Mouse (Mus musculus) hindbrain, embryonic 10.5 days (tissue): ENCODE results near the gene Clcn1. TPM values are rescaled to one million over a fixed set of nuclear protein-coding genes. Genes with fewer than 3 reads are reported as not detected.

ENCODE experiments used
- DNase-seq: peaks from one replicate; pipeline ENCODE4 v3.0.0-alpha.2; 2017; ENCODE audit warnings: low spot score
- H3K27ac ChIP-seq: fragments of 300-500 bp; sonication (generic); 2 replicates; pipeline ENCODE4 v1.5.1; 2016; ENCODE audit warnings: mild to moderate bottlenecking, moderate library complexity
- H3K27me3 ChIP-seq: fragments of 300-500 bp; sonication (generic); 2 replicates; pipeline ENCODE4 v1.6.1; 2016; ENCODE audit warnings: mild to moderate bottlenecking; ENCODE audit not compliant: poor library complexity, insufficient read depth, severe bottlenecking
- H3K36me3 ChIP-seq: fragments of 300-500 bp; sonication (generic); 2 replicates; pipeline ENCODE4 v1.6.1; 2016; ENCODE audit warnings: mild to moderate bottlenecking, moderate library complexity
- H3K4me1 ChIP-seq: fragments of 300-500 bp; sonication (generic); replicated peaks from 2 replicates; pipeline ENCODE4 v1.6.1; 2016; ENCODE audit warnings: mild to moderate bottlenecking
- H3K4me3 ChIP-seq: fragments of 300-500 bp; sonication (generic); 2 replicates; pipeline ENCODE4 v1.5.1; 2016; ENCODE audit warnings: mild to moderate bottlenecking, moderate library complexity
- H3K9me3 ChIP-seq: fragments of 300-500 bp; sonication (generic); 2 replicates; pipeline ENCODE4 v1.6.1; 2016; ENCODE audit warnings: mild to moderate bottlenecking, moderate library complexity
- WGBS: fragments of 180-500 bp; shearing (Covaris S2); methylation state at CpG from one replicate; pipeline ENCODE4 v1.1.7; 2016; 5-methylcytosine and 5-hydroxymethylcytosine counted together
- polyA plus RNA-seq: library from polyadenylated mRNA; unstranded; fragments of >200 nt; fragmentation: Nextera tagmentation; extraction: Ambion mirVana; gene quantifications from 2 replicates; pipeline ENCODE4 v1.2.1, GENCODE M21; 2016

Clcn1 gene
- polyA plus RNA-seq, 1 experiment from 2014 or later = 0.94 TPM

GRCm38 (mm10) chr6:42365215-42365614, 78.7 kb downstream of the Clcn1 start:
- Histone ChIP-seq H3K27me3 (no peaks in the 10 kb centered on the region), H3K36me3 (peaks cover 14% of the 10 kb centered on the region), H3K4me3 (no peak overlapping the region), H3K4me1 (peaks cover 11% of the 10 kb centered on the region), H3K27ac (no peak overlapping the region), H3K9me3 (no peaks in the 10 kb centered on the region)
- 90% methylated on average over 6 of the region's 6 CpGs for WGBS
- no peak for DNase-seq

Other genes starting within 250 kb of the Clcn1 start
- not detected in 2 replicates for gene Sva, start 248.3 kb upstream of the Clcn1 start, polyA plus RNA-seq
- gene Tas2r139, start 145.7 kb upstream of the Clcn1 start, polyA plus RNA-seq = not detected in 2 replicates
- gene Tas2r144, start 71.4 kb upstream of the Clcn1 start, polyA plus RNA-seq = not detected in 2 replicates
- 16.5 and 17.7 TPM in 2 replicates for gene Gstk1, start 40.8 kb upstream of the Clcn1 start, polyA plus RNA-seq
- gene Tmem139, start 24.7 kb upstream of the Clcn1 start, polyA plus RNA-seq = 0.48 and 0.75 TPM in 2 replicates
- gene Casp2, start 21.7 kb upstream of the Clcn1 start, polyA plus RNA-seq = 67.7 and 81.2 TPM in 2 replicates
- gene Fam131b, start 38.0 kb downstream of the Clcn1 start, polyA plus RNA-seq = 1.4 and 2.9 TPM in 2 replicates
- 86.0 and 103 TPM in 2 replicates for gene Zyx, start 62.9 kb downstream of the Clcn1 start, polyA plus RNA-seq
- 1.8 and 3.1 TPM in 2 replicates for gene Epha1, start 86.6 kb downstream of the Clcn1 start, polyA plus RNA-seq
- not detected in 2 replicates for gene Tas2r143, start 113.6 kb downstream of the Clcn1 start, polyA plus RNA-seq
- not detected in 2 replicates for gene Tas2r135, start 118.7 kb downstream of the Clcn1 start, polyA plus RNA-seq
- not detected in 2 replicates for gene Tas2r126, start 147.8 kb downstream of the Clcn1 start, polyA plus RNA-seq
- not detected in 2 replicates for gene Olfr458, start 178.5 kb downstream of the Clcn1 start, polyA plus RNA-seq
- gene Olfr457, start 189.7 kb downstream of the Clcn1 start, polyA plus RNA-seq = not detected in 2 replicates
- gene Olfr456, start 200.5 kb downstream of the Clcn1 start, polyA plus RNA-seq = not detected in 2 replicates